Mouse (Mus musculus) lung, postnatal 36 days (tissue): ENCODE results near the gene Gm49405.

Experiments used
- DNase-seq: peaks from one replicate; pipeline ENCODE4 v3.0.0; 2022; ENCODE audit warnings: mixed read lengths

The Gm49405 gene

DNA sequence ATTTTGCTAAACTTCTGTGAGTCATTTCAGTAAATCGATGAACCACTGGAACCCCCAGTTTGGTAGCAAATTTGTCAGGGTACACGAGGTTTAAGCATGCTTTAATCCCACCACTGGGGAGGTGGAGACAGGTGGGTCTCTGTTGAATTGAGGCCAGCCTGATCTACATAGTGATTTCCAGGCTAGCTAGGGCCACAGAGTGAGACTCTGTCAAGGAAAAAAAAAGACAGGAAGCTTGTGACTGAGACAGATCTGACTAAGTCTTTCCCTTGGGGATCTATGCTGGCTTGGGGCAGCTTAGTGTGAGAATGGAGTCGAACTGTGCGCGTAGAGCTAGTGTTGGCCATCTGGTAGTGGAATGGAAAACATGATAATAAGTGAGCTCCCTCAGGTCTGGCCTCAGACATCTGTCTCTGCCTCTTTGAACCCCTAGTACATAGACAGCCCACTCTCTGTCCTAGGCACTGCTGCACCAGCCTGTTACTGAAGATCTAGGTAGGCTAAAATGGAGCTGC lies 52.1 kb downstream of the Gm49405 start:
- DNase-seq, result no peak

- DNase-seq, result no peak
Observed at GRCm38 (mm10) chr19:4054613-4055012, 54.2 kb downstream of the Gm49405 start.
